Mouse (Mus musculus) B cell, adult 2 months (primary cell): ENCODE measurements around the gene Brwd1.
"Not testable (repeated sequence)": the region's sequence is repeated elsewhere in the genome, so short reads cannot be mapped to it uniquely, and the experiment has no call there.

Source experiments
- DNase-seq, 2 experiments: peaks; one replicate each; pipeline ENCODE4 v3.0.0; 2022

Brwd1 gene

DNA sequence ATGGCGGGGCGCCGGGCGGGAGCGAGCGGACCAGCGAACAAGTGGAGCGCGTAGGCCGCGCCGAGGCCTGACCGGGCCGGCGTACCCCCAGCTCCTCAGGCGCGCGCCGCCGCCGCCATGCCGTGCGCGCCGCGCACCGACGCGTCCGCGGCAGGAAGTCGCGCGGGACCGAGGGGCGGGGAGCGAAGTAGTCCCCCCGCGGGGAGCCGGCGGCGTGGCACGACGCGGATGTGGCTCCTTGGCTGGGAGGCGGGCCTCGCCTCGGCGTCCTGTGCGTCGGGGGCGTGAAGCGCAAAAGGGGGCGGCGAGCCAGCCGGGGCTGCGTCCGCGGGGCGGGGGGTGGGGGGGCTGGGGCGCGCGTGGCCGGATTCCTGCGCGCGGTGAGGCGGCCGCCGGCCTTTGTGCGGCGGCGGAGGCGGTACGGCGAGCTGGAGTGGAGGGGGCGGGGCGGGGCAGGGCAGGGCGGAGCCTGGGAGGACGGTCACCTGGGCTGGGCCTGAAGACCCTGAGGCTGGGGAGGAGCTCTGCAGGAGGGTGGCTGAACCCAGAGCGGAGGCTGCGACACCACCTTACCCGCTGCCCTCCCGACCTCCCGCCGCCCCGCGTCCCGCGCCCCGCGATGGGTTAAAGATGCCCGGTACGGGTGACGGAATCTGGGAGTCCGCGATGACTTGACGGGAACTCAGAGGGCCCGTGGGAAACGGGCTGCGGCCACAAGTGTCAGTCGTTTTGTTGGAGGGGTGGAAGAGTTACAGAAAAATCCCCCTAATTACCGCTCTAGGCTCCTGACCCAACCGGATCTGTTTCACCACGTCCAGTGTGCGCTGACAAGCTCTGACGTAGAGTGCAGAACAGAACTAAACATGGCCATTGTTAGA, at the start of gene Brwd1:
Gene Brwd1, minus strand, starts transcription at position 226 of the 878 bp plus-strand sequence.
- peak; percentile 87 to 89 for DNase-seq

DNA sequence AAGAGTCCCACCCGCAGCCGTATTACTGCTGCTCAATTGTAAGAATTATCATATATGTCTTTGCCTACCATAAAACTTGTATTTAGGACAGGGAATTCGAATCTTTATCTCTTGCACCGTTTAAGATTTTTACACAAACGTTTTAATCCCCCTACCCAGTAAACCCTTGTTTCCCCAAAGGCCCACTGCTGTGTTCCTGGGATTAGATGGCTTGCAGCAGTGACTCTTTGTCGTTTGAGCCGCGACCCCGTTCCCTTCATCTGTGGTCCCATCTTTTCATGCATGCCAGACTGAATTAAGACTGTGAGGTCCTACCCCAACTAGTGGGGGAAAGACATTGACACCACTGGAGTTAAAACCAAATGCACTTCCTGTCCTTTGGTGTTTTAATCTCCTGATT, 46.1 kb upstream of the Brwd1 start:
- DNase-seq, result no peak

DNA sequence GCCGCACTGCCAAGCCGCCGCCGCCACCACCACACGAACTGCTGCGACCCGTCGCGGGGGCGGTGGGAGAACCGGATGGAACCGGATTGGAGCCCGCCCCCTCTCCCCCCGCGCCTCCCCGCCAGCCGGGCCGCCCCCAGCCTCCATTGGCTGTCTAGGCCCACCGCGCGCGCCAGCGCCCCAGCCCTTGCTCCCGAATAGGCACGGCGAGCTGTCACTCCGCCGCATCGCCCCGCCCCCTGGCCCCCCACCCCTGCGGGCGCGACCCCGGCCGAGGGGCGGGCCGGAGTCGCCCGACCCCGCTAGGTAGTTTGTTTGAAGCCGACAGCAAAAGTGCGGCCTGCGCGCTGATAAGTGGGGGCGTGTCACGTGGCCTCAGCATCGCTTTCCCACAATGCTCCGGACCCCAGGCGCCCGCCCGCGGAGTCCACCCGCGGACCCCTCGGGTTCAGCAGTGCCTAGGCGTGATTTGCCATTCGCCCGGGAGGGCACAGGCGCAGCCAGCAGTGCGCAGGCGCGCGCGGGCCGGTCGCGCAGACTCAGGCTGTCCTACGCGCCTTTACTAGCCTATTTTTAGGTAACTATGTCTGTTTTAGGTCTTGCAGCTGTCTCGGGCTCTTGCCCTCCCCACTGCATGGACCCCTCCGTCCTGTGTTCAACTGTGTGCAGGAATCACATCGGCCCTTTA, 45.5 kb upstream of the Brwd1 start, which contains the start of gene Hmgn1:
Gene Hmgn1, minus strand, starts transcription at position 73 of the 688 bp plus-strand sequence.
- DNase-seq, result peak; percentile 94 to 95

GRCm38 (mm10) chr16:96127288-96127656, 44.9 kb upstream of the Brwd1 start:
- DNase-seq, result no peak

DNA sequence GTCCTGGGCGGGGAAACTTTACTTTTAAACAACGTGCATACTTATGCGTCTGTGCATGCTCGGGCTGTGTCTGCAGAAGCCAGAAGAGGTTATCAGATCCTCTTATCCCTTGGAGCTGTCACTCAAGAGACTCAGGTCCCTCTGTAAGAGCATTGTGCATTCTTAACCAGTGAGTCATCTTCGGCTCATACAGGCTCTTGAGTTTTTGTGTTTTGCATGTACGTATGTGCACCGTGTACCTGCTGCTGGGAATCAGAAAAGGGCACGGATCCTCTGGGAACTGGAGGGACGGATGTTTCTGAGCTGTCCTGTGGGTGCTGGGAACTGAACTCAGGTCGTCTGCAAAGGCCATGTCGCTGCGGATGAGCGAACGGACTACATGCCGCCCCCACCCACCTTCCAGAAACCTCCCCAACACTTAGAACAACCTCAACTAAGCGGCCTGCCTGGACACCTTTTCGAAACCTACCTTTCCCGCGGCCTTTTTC, 44.4 kb upstream of the Brwd1 start:
- peak; percentile 33 to 40 for DNase-seq

- peak; percentile 20 to 24 for DNase-seq
Observed at GRCm38 (mm10) chr16:96120022-96120623, 37.8 kb upstream of the Brwd1 start.

GRCm38 (mm10) chr16:96114729-96115128, 32.4 kb upstream of the Brwd1 start:
- DNase-seq, result peak; percentile 36 to 40

GRCm38 (mm10) chr16:96112769-96113168, 30.4 kb upstream of the Brwd1 start:
- peak; percentile 57 to 61 for DNase-seq

GRCm38 (mm10) chr16:96110655-96111345, 28.5 kb upstream of the Brwd1 start:
- DNase-seq, result peak; percentile 52 to 65

DNA sequence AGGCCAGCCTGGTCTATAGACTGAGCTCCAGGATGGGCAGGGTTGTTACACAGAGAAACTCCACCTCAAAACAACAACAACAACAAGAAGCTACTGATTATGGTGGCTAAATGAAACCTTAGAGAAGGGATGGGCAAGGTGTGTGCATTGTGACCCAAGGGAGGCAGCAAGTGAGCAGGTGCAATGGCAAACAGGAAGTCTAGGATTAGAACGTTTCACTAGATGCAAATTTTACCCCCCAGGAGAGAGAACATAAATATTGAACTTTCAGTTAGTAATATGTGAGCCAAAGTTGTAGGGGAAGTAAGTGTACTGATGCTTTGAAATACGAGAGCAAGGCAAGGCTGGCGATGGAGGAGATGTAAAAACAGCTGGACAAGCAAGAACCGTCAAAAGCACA, 27.3 kb upstream of the Brwd1 start:
- peak; percentile 59 to 63 for DNase-seq

GRCm38 (mm10) chr16:96103036-96103435, 20.7 kb upstream of the Brwd1 start:
- DNase-seq, result no peak

GRCm38 (mm10) chr16:96097811-96098210, 15.5 kb upstream of the Brwd1 start:
- DNase-seq, result not testable (repeated sequence)

GRCm38 (mm10) chr16:96095966-96096365, 13.6 kb upstream of the Brwd1 start:
- no peak for DNase-seq

DNA sequence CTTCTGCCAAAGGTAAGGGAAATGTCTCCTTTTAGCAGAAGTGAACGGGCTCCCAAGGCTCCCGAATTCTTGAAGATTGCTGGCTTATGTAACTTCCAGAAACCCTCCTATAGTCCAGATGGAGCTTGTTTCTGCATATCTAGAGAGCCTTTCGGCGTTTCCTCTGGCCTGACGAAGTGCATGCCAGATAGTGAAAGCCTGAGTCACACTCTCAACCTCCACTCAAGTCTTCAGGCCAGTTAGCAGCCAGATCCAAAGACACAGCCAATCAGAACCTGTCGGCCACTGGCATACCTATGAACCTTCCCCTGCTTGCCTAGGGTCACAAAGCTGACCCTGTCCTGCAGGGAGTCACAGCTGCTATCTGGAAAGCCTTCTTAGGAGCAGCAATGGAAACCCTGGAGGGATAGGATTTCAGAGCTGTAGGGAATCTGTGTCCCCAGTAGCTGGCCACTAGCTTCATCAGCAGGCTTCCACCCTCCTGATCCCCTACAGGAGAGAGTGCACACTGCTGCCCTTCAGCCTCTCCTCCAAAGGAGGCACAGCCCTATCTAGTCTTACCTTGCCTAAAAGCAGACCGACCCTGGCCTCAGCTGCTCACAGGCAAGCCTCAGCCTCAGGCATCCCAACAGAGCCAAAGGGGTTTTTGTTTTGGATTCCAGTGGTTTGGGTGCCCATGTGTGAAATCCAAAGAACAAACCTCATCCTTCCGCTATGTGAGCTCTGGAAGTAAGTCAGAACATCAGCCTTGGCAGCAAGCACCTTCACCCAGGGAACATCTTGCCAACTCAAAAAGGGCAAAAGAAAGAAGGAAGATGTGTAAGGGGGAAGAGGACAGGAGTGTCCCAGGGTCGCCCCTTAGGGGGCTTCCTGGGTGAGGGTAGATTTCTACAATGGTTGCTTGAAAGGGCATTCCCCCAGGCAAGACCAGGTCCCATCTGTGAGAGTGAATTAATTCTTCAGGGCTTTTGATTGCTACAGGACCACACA, 9.5 kb upstream of the Brwd1 start:
- peak in 1 of 2 experiments; percentile 41 for DNase-seq

GRCm38 (mm10) chr16:96088120-96088519, 5.8 kb upstream of the Brwd1 start:
- DNase-seq, result no peak

DNA sequence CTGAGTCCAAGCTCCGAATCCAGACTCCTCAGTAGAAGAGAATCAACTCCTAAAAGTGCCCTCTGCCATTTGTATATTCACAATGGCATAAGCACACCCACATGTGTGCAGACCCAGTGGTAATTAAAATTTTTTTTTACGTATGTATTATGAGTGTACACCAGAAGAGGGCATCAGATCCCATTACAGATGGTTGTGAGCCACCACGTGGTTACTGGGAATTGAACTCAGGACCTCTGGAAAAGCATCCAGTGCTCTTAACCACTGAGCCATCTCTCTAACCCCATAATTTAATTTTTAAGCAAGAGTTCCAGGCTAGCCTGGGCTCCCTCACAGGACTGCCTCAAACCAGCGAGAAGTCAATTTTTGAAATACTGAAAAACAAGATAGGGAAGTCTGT, 5.1 kb upstream of the Brwd1 start:
- no peak for DNase-seq

- peak; percentile 82 to 85 for DNase-seq
Observed at GRCm38 (mm10) chr16:96087001-96087400, 4.7 kb upstream of the Brwd1 start.

DNA sequence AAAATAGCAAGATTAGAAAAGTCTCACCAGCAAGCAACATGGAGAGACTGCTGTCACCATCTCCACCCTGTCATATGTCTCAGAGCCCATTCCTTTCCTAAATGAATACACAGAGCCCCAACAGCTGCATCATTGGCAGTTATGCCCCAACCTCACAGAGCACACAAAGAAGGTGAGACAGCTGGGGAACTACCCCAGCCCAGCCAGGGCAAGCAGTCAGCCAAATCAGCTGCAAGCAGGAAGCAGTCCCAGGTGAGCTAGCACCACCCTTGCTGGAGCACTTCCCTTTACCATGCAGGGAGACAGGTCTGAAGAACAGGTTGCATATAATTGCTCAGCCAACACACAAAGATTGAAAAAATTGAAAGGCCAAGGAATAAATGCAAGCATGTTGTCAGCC, 3.3 kb upstream of the Brwd1 start:
- DNase-seq, result peak; percentile 74 to 79

DNA sequence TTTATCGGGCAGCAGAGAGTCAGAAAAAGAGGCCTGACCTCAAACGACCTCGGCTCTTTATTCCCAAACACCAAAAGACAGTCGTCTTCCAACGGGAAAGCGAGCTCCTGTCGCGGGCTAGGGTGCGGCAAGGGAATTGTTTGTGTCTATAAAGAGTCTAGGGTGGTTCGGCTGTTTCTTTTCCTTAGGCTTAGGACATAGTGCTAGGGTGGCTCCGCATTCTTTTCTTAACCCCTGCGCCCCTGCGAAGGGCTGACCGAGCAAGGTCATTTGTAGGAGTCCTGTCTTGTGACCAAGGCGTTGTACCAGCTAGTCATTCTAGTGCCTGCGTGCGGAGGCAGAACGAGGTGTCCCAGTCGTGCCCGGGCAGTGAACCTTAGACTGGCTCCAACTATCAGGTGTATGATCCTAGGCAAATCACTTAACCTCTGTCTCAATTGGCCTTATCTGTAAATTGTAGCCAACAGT, 887 bp upstream of the Brwd1 start:
- peak in 1 of 2 experiments; percentile 57 for DNase-seq

- DNase-seq, result no peak
Observed at GRCm38 (mm10) chr16:96081742-96082241, 534 bp downstream of the Brwd1 start.

DNA sequence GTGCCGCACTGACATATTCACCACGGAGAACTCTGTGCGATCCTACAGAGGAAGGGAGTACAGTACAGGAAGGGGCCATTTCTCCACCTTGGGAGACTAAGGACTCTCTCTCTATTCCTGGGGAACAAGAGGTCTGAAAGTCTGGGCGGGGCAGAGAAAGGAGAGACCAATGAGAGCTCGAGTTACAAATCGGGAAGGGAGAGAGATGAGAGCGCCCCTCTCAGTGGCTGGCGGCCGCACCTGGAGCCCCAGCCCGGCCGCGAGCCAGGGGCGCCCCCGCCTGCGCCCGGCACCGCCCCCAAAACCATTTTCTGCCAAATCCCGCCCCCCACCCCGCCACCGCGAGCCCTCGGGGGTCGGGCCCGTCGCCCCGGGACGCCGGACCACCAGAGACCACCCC, 995 bp downstream of the Brwd1 start:
- peak; percentile 90 for DNase-seq
